Comparison of ENCODE assay signal across 8 mouse cellular contexts in the genomic region with DNA sequence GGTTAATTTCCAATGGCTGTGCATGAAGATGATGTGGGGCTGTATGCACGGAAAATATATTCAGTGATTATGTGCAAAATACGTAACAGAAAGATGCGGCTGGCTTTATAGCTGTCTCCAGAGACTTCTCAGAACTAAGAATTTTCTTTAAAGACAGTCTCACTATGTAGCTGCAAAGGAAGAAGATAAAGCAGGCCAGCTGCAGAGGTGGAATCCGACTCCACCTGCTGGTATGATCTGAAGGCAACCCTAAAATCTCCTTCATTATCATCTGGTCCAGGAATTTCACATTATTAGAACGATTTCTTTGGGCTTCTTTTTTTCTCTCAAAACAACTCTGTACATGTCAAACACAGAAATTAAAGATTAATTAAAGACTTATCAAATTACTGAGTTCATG.
DNase-seq lines count a peak whose midpoint lies in the region; ATAC-seq and TF ChIP-seq lines count a peak whose summit lies in the region.

No protein-coding gene starts in this region.

- H3K27ac ChIP-seq in layer of hippocampus, adult 2 months: no peak overlapping the region

- TF ChIP-seq CTCF in layer of hippocampus, adult 2 months (conservative IDR thresholded peaks at IDR 0.05): peak; percentile 65
- no peak for TF ChIP-seq CTCF in lung, adult 2 months (IDR thresholded peaks at IDR 0.05; ENCODE audit: insufficient read depth, low read length)

- peak; percentile 34 for ATAC-seq in inflammation-experienced regulatory T-cells, adult 6 months

- H3K4me3 ChIP-seq in layer of hippocampus, adult 2 months: no peak overlapping the region
- no peak overlapping the region for H3K4me3 ChIP-seq in lung, adult 2 months (replicated peaks; ENCODE audit: extremely low read depth, low read depth, low read length)

- peak; percentile 29 to 32 for DNase-seq in cerebellum, postnatal 10 days
- DNase-seq in cerebellum, adult 9-10 months: no peak
- DNase-seq in layer of hippocampus, adult 2 months (ENCODE audit: low spot score in 2 of 2): no peak
- no peak for DNase-seq in layer of hippocampus, postnatal 36 days
- peak; percentile 24 for DNase-seq in NIH3T3 (ENCODE audit: low read depth)
- DNase-seq in layer of hippocampus, adult 9-10 months (ENCODE audit: low spot score): no peak
- no peak for DNase-seq in lung, adult 2 months

- WGBS in lung, adult 2 months: 70% methylated on average over 5 of the region's 5 CpGs

- TF ChIP-seq POLR2A in lung, adult 2 months (IDR thresholded peaks at IDR 0.05; ENCODE audit: borderline replicate concordance, extremely low read depth, low read depth, low read length): no peak

- no peaks in the 10 kb centered on the region for H3K4me1 ChIP-seq in lung, adult 2 months (ENCODE audit: control insufficient read depth, insufficient read depth, low read length)

Comparison
In these comparisons a context has a peak if more than half of its experiments do, and no peak if none do; other contexts are left out.
1. DNase-seq: peak in cerebellum, postnatal 10 days (2 of 2) and NIH3T3 (single experiment); none in cerebellum, adult 9-10 months (single experiment), layer of hippocampus, adult 2 months (0 of 2), layer of hippocampus, postnatal 36 days (0 of 2), layer of hippocampus, adult 9-10 months (single experiment) and lung, adult 2 months (single experiment).